Mouse (Mus musculus) fat pad, adult 2 months (tissue): ENCODE measurements around the gene Tdpoz5.
"Not testable (repeated sequence)": the region's sequence is repeated elsewhere in the genome, so short reads cannot be mapped to it uniquely, and the experiment has no call there.

ENCODE experiments used
- DNase-seq: peaks from one replicate; pipeline ENCODE4 v3.0.0-alpha.2; 2011; ENCODE audit warnings: low read depth, low spot score; ENCODE audit errors: extremely low read depth

The Tdpoz5 gene

DNA sequence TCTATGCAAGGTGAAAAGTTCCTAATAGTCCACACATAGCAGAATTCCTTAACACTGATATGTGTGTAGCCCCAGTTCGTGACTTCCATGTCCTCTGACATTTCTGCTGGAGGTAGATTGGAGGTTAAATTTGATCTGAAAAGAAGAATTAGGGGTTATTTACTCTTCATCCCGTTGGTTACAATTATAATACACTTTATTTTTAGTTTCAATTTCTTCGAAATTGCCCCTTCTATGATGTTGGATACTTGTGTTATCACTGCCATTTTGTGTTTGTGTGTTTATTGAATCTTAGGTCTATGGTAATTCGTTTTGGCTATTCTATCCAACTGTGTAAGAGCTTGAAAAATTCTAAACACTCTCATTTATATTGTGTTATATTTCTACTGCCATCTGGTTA lies at the start of gene Tdpoz5:
Gene Tdpoz5 (minus strand): TSS at position 101 of the 400 bp plus-strand sequence.
- DNase-seq = not testable (repeated sequence)

DNA sequence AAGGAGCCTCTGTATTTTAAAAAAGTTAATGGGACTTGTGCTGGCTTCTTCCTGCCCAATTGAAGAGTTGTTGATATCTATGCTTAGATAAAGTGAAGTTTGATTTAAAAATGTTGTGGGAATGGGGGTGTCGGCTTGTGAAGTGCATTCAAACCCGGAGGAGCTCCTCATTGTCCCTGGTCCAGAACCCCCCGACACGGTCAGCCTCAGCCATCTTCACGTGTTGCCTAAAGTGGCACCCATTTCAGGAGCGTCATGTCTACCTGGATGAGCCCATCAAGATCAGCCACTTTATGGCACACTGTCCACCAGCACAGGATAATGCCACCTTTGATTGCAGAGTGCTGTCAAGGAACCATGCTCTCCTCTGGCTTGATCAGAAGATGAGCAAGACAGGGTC lies 7.8 kb upstream of the Tdpoz5 start:
- DNase-seq = not testable (repeated sequence)

DNA sequence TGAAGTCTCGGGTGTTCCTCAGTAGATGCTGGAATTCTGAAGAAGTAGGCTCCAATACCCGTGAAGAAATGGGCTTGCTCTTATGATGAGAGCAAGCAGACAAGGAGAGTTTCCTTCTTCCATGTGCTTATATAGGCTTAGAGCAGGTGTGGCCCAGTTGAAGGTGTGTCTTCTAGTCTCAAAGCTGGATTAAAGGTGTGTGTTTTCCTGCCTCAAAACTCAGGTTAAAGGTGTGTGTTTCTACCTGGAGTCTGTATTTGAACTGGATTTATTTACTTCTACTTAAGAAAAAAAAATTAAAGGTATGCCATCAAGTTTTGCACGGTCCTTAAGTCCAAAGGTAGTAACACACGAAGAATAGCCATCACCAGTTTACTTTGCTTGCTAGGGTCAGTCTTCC lies 17.7 kb downstream of the Tdpoz5 start, which contains the start of gene Gm9117:
Gene Gm9117 (minus strand): TSS at position 101 of the 400 bp plus-strand sequence.
- not testable (repeated sequence) for DNase-seq

DNA sequence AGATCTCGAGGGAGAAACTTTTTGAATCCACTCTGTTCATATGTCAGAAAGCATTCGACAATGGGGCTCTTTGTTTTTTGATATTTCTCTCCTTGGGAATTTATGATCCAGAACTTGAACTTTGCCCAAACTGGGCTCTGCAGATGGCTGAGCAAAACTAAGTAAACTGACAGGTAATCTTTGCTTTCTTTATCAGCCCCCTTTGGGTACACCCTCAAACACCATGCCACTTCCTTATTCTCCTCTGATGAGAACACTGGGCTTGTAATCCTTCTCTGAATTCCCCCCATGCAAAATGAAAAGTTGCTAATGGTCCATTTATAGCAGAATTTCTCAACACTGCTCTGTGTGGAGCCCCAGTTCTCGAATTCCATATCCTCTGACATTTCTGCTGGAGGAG lies 22.7 kb downstream of the Tdpoz5 start:
- DNase-seq = not testable (repeated sequence)
